Mouse (Mus musculus) embryonic fibroblast, embryonic 13.5 days (primary cell): ENCODE results near the gene Bend5. TPM values are rescaled to one million over a fixed set of nuclear protein-coding genes. Genes with fewer than 3 reads are reported as not detected.

ENCODE experiments used
- H3K27ac ChIP-seq: 2 replicates; pipeline ENCODE4 v1.5.1; 2012; ENCODE audit warnings: low read length, control low read depth, inconsistent platforms; ENCODE audit not compliant: insufficient read depth
- H3K4me1 ChIP-seq: 2 replicates; pipeline ENCODE4 v1.6.1; 2011; ENCODE audit warnings: low read length; ENCODE audit not compliant: control insufficient read depth, insufficient read depth
- H3K4me3 ChIP-seq: 2 replicates; pipeline ENCODE4 v1.5.1; 2011; ENCODE audit warnings: mild to moderate bottlenecking, control low read depth, low read length; ENCODE audit not compliant: insufficient read depth
- CTCF ChIP-seq: IDR thresholded peaks from 2 replicates; pipeline ENCODE4 v1.5.1; 2011; ENCODE audit warnings: mild to moderate bottlenecking, control low read depth, low read length, moderate library complexity, borderline replicate concordance; ENCODE audit not compliant: insufficient read depth
- POLR2A ChIP-seq: IDR thresholded peaks from 2 replicates; pipeline ENCODE4 v1.6.1; 2011; ENCODE audit warnings: low read depth, mild to moderate bottlenecking, control low read depth, low read length, moderate library complexity
- polyA plus RNA-seq: library from polyadenylated mRNA; stranded (reverse); fragments of >200 nt; gene quantifications from 2 replicates; pipeline ENCODE4 v1.2.4, GENCODE M21; 2011; ENCODE audit warnings: low read depth; ENCODE audit not compliant: missing spikeins, insufficient read length

Bend5 gene
- polyA plus RNA-seq, 1 experiment, result 8.5 TPM

GRCm38 (mm10) chr4:111502965-111503727, 88.3 kb downstream of the Bend5 start:
- TF ChIP-seq CTCF, result no peak
- TF ChIP-seq POLR2A, result no peak
- Histone ChIP-seq H3K27ac (no peak overlapping the region), H3K4me1 (no peaks in the 10 kb centered on the region), H3K4me3 (no peak overlapping the region)

- H3K4me3 ChIP-seq, result no peak overlapping the region
- TF ChIP-seq POLR2A (no peak), CTCF (no peak)
- no peak overlapping the region for H3K27ac ChIP-seq
- H3K4me1 ChIP-seq, result no peaks in the 10 kb centered on the region
Observed at GRCm38 (mm10) chr4:111504952-111505351, 90.1 kb downstream of the Bend5 start.
